Mouse (Mus musculus) lung, embryonic 14.5 days (tissue): Measurements from ENCODE around the gene Nav3. TPM values are rescaled to one million over a fixed set of nuclear protein-coding genes. Genes with fewer than 3 reads are reported as not detected.

Source experiments
- ATAC-seq: fragments of 200-750 bp; cut with Nextera tagmentation; 2 replicates; pipeline ENCODE4 v1.8.0; 2017; ENCODE audit warnings: mild to moderate bottlenecking, moderate TSS enrichment, moderate library complexity; ENCODE audit not compliant: insufficient read depth
- DNase-seq: peaks from one replicate; pipeline ENCODE4 v3.0.0-alpha.2; 2015
- H3K27ac ChIP-seq: fragments of 300-500 bp; sonication (generic); 2 replicates; pipeline ENCODE4 v1.5.1; 2014; ENCODE audit warnings: low read depth, mild to moderate bottlenecking, moderate library complexity
- H3K27me3 ChIP-seq: fragments of 300-500 bp; sonication (generic); 2 replicates; pipeline ENCODE4 v1.6.1; 2014; ENCODE audit warnings: low read length, control low read depth; ENCODE audit not compliant: insufficient read depth
- H3K36me3 ChIP-seq: fragments of 300-500 bp; sonication (generic); 2 replicates; pipeline ENCODE4 v1.6.1; 2014; ENCODE audit warnings: control low read depth; ENCODE audit not compliant: insufficient read depth
- H3K4me1 ChIP-seq: fragments of 300-500 bp; sonication (generic); 2 replicates; pipeline ENCODE4 v1.6.1; 2014; ENCODE audit warnings: antibody characterized with exemption, control low read depth; ENCODE audit not compliant: insufficient read depth
- H3K4me2 ChIP-seq: fragments of 300-500 bp; sonication (generic); 2 replicates; pipeline ENCODE4 v1.6.1; 2014; ENCODE audit warnings: mild to moderate bottlenecking
- H3K4me3 ChIP-seq: fragments of 300-500 bp; sonication (generic); 2 replicates; pipeline ENCODE4 v1.5.1; 2014; ENCODE audit warnings: low read depth, low read length
- H3K9ac ChIP-seq: fragments of 300-500 bp; sonication (generic); 2 replicates; pipeline ENCODE4 v1.6.1; 2014
- H3K9me3 ChIP-seq: fragments of 300-500 bp; sonication (generic); 2 replicates; pipeline ENCODE4 v1.6.1; 2016; ENCODE audit warnings: low read depth, low read length, control low read depth
- CTCF ChIP-seq: IDR thresholded peaks from 2 replicates; pipeline ENCODE4 v1.5.1; 2016; ENCODE audit warnings: antibody characterized with exemption, low read depth
- WGBS: fragments of 180-500 bp; shearing (Covaris S2); extraction: QIAGEN DNeasy Blood & Tissue Kit; methylation state at CpG from one replicate; pipeline ENCODE4 v1.1.7; 2014; 5-methylcytosine and 5-hydroxymethylcytosine counted together
- polyA plus RNA-seq: library from polyadenylated mRNA; unstranded; fragments of >200 nt; fragmentation: Nextera tagmentation; extraction: Ambion mirVana; gene quantifications from 2 replicates; pipeline ENCODE4 v1.2.1, GENCODE M21; 2014

Gene Nav3
- polyA plus RNA-seq, 1 experiment from 2014 or later, result 3.7 TPM

- H3K27me3 ChIP-seq, result no peaks in the 10 kb centered on the region
- ATAC-seq, result peak; percentile 49; the same call in 1 of the 2 replicates
- WGBS, result 62% methylated on average over 7 of the region's 7 CpGs
- H3K36me3 ChIP-seq, result no peaks in the 10 kb centered on the region
- no peaks in the 10 kb centered on the region for H3K9me3 ChIP-seq
- H3K27ac ChIP-seq, result peak overlapping the region; percentile 6; the same call in 1 of the 2 replicates
- TF ChIP-seq CTCF, result no peak
- no peaks in the 10 kb centered on the region for H3K4me1 ChIP-seq
- no peak overlapping the region for H3K9ac ChIP-seq
- no peak overlapping the region for H3K4me2 ChIP-seq
- H3K4me3 ChIP-seq, result no peak overlapping the region
- peak; percentile 37 for DNase-seq
These were observed 263.8 kb downstream of the Nav3 start for GRCm38 (mm10) chr10:110192026-110192805.

GRCm38 (mm10) chr10:110186242-110186641 lies 269.8 kb downstream of the Nav3 start:
- ATAC-seq (no peak), DNase-seq (no peak)

GRCm38 (mm10) chr10:110175874-110176273 lies 280.1 kb downstream of the Nav3 start:
- Histone ChIP-seq H3K4me2 (no peak overlapping the region), H3K9ac (no peak overlapping the region), H3K27ac (no peak overlapping the region), H3K27me3 (no peaks in the 10 kb centered on the region), H3K36me3 (no peaks in the 10 kb centered on the region), H3K9me3 (no peaks in the 10 kb centered on the region), H3K4me3 (no peak overlapping the region), H3K4me1 (no peaks in the 10 kb centered on the region; the same call in 1 of the 2 replicates)
- 61% methylated on average over 5 of the region's 5 CpGs for WGBS
- peak; percentile 65 for DNase-seq
- no peak for TF ChIP-seq CTCF
- no peak; the same call in 1 of the 2 replicates for ATAC-seq

More at GRCm38 (mm10) chr10:110186242-110186641, 269.8 kb downstream of the Nav3 start:
- WGBS, result 68% methylated on average over 1 of the region's 1 CpGs
- H3K9ac ChIP-seq, result no peak overlapping the region
- H3K4me1 ChIP-seq, result no peaks in the 10 kb centered on the region
- no peak overlapping the region for H3K4me2 ChIP-seq
- no peaks in the 10 kb centered on the region for H3K27me3 ChIP-seq
- no peaks in the 10 kb centered on the region for H3K36me3 ChIP-seq
- no peak overlapping the region for H3K27ac ChIP-seq
- no peaks in the 10 kb centered on the region for H3K9me3 ChIP-seq
- no peak for TF ChIP-seq CTCF
- no peak overlapping the region for H3K4me3 ChIP-seq

- H3K4me2 ChIP-seq, result no peak overlapping the region
- no peak overlapping the region for H3K9ac ChIP-seq
- no peak overlapping the region for H3K27ac ChIP-seq
- ATAC-seq (peak; percentile 74; the same call in 1 of the 2 replicates), DNase-seq (peak; percentile 25)
- H3K36me3 ChIP-seq, result no peaks in the 10 kb centered on the region
- WGBS, result 70% methylated on average over 6 of the region's 6 CpGs
- TF ChIP-seq CTCF, result no peak
- no peaks in the 10 kb centered on the region for H3K9me3 ChIP-seq
- H3K4me3 ChIP-seq, result no peak overlapping the region
- no peaks in the 10 kb centered on the region for H3K4me1 ChIP-seq
- no peaks in the 10 kb centered on the region for H3K27me3 ChIP-seq
These were observed 286.6 kb downstream of the Nav3 start for GRCm38 (mm10) chr10:110169416-110169815.

GRCm38 (mm10) chr10:110168892-110169291 lies 287.1 kb downstream of the Nav3 start:
- Histone ChIP-seq H3K4me1 (no peaks in the 10 kb centered on the region), H3K36me3 (no peaks in the 10 kb centered on the region), H3K9ac (no peak overlapping the region), H3K4me3 (no peak overlapping the region), H3K4me2 (no peak overlapping the region), H3K27me3 (no peaks in the 10 kb centered on the region), H3K27ac (no peak overlapping the region), H3K9me3 (no peaks in the 10 kb centered on the region)
- no peak for TF ChIP-seq CTCF
- peak; percentile 29; the same call in 1 of the 2 replicates for ATAC-seq
- no peak for DNase-seq
- 59% methylated on average over 2 of the region's 2 CpGs for WGBS

GRCm38 (mm10) chr10:110162596-110162995 lies 293.4 kb downstream of the Nav3 start:
- H3K9ac ChIP-seq, result no peak overlapping the region
- no peak overlapping the region for H3K27ac ChIP-seq
- ATAC-seq, result no peak
- 0 out of 2 replicates have a peak, but pooled peaks cover 4% of the 10 kb centered on the region for H3K4me1 ChIP-seq
- no peaks in the 10 kb centered on the region for H3K36me3 ChIP-seq
- no peak overlapping the region for H3K4me3 ChIP-seq
- no peaks in the 10 kb centered on the region for H3K9me3 ChIP-seq
- H3K4me2 ChIP-seq, result no peak overlapping the region
- DNase-seq, result peak; percentile 79
- no peak for TF ChIP-seq CTCF
- H3K27me3 ChIP-seq, result no peaks in the 10 kb centered on the region

- peak; percentile 56 for DNase-seq
- H3K27ac ChIP-seq, result no peak overlapping the region
- WGBS, result 24% methylated on average over 5 of the region's 5 CpGs
- H3K4me1 ChIP-seq, result 0 out of 2 replicates have a peak, but pooled peaks cover 4% of the 10 kb centered on the region
- H3K36me3 ChIP-seq, result no peaks in the 10 kb centered on the region
- no peak for TF ChIP-seq CTCF
- H3K27me3 ChIP-seq, result no peaks in the 10 kb centered on the region
- H3K9ac ChIP-seq, result no peak overlapping the region
- peak; percentile 55 for ATAC-seq
- no peaks in the 10 kb centered on the region for H3K9me3 ChIP-seq
- no peak overlapping the region for H3K4me3 ChIP-seq
- H3K4me2 ChIP-seq, result no peak overlapping the region
These were observed 295.1 kb downstream of the Nav3 start for GRCm38 (mm10) chr10:110160894-110161293.
